ENCODE assay signal across 12 mouse cellular contexts in genomic region chr16:22955397-22956084, GRCm38 (mm10). TPM values are rescaled to one million over a fixed set of nuclear protein-coding genes. Genes with fewer than 3 reads are reported as not detected.
DNase-seq lines count a peak whose midpoint lies in the region; ATAC-seq and TF ChIP-seq lines count a peak whose summit lies in the region.
"Had no signal": no experiment of that assay in that cellular context is flagged by ENCODE, and none has a peak within 500 bp of the region (broad histone marks: within the 10 kb centered on the region; RNA-seq: fewer than 3 reads in every experiment).

No protein-coding gene starts in this region.

- H3K4me2 ChIP-seq in lung, postnatal 0 days (replicated peaks; ENCODE audit: low read depth, low read length), result no peak overlapping the region
- 0 out of 2 replicates have a peak overlapping the region, but pooled peaks have one; percentile 0 for H3K4me2 ChIP-seq in hindbrain, embryonic 15.5 days
- H3K4me2 ChIP-seq: limb, embryonic 15.5 days had no signal

- no peaks in the 10 kb centered on the region for H3K4me1 ChIP-seq in lung, postnatal 0 days (ENCODE audit: insufficient read depth, low read depth, low read length)
- no peaks in the 10 kb centered on the region for H3K4me1 ChIP-seq in hindbrain, embryonic 15.5 days (replicated peaks)
- H3K4me1 ChIP-seq: limb, embryonic 15.5 days had no signal

- H3K9me3 ChIP-seq in lung, postnatal 0 days (ENCODE audit: low read length), result no peaks in the 10 kb centered on the region
- no peaks in the 10 kb centered on the region for H3K9me3 ChIP-seq in hindbrain, embryonic 15.5 days
- H3K9me3 ChIP-seq: limb, embryonic 15.5 days had no signal

- H3K27ac ChIP-seq in lung, postnatal 0 days (ENCODE audit: low read length), result no peak overlapping the region
- no peak overlapping the region for H3K27ac ChIP-seq in hindbrain, embryonic 15.5 days (replicated peaks)
- H3K27ac ChIP-seq: limb, embryonic 15.5 days had no signal

- no peak overlapping the region for H3K4me3 ChIP-seq in lung, postnatal 0 days (ENCODE audit: low read depth, low read length)
- H3K4me3 ChIP-seq in hindbrain, embryonic 15.5 days, result no peak overlapping the region
- H3K4me3 ChIP-seq: limb, embryonic 15.5 days had no signal

- 51% methylated on average over 13 of the region's 13 CpGs for WGBS in lung, postnatal 0 days
- 39% methylated on average over 13 of the region's 13 CpGs for WGBS in hindbrain, embryonic 15.5 days

- H3K9ac ChIP-seq in lung, postnatal 0 days (replicated peaks; ENCODE audit: low read depth), result no peak overlapping the region
- no peak overlapping the region for H3K9ac ChIP-seq in hindbrain, embryonic 15.5 days
- H3K9ac ChIP-seq: limb, embryonic 15.5 days had no signal

- TF ChIP-seq CTCF in lung, postnatal 0 days (IDR thresholded peaks at IDR 0.05), result no peak

- no peaks in the 10 kb centered on the region for H3K27me3 ChIP-seq in lung, postnatal 0 days (replicated peaks; ENCODE audit: insufficient read depth, low read length)
- no peaks in the 10 kb centered on the region for H3K27me3 ChIP-seq in hindbrain, embryonic 15.5 days
- H3K27me3 ChIP-seq: limb, embryonic 15.5 days had no signal

- no peak for ATAC-seq in lung, postnatal 0 days
- ATAC-seq in hindbrain, embryonic 15.5 days (ENCODE audit: low FRiP score, low read depth), result peak; percentile 15; the same call in 1 of the 2 replicates

- TF ChIP-seq EP300 in lung, postnatal 0 days (IDR thresholded peaks at IDR 0.05), result no peak

- DNase-seq in lung, postnatal 0 days (ENCODE audit: low spot score), result peak; percentile 31
- DNase-seq in lung, postnatal 36 days, result no peak
- DNase-seq in adrenal gland, postnatal 4 days (ENCODE audit: low spot score in 2 of 2), result peak; percentile 7 to 25
- DNase-seq in retina, embryonic 14.5 days (ENCODE audit: low spot score), result peak; percentile 81
- DNase-seq in cerebellum, postnatal 25 days, result no peak
- DNase-seq in frontal cortex, postnatal 10 days (ENCODE audit: low spot score in 2 of 2), result no peak
- DNase-seq: cerebellum, adult 18-20 months; kidney, adult 8-10 months had no signal

- no peaks in the 10 kb centered on the region for H3K36me3 ChIP-seq in lung, postnatal 0 days (ENCODE audit: insufficient read depth, low read length)
- H3K36me3 ChIP-seq in hindbrain, embryonic 15.5 days, result no peaks in the 10 kb centered on the region
- H3K36me3 ChIP-seq: limb, embryonic 15.5 days had no signal

RNA-seq across cellular contexts. Expression of gene Hrg, which starts 4.7 kb away (rescaled TPM):
- polyA plus RNA-seq in lung, postnatal 0 days (2015; fragmentation: Nextera tagmentation; extraction: Ambion mirVana), result 0.06 and 0.07 TPM in 2 replicates
- total RNA-seq in adrenal gland, postnatal 4 days (2021), result 10 to 100 TPM in 1 of 2 experiments, 1 to 10 TPM in 1; 2.6 to 86.2 TPM
- not detected in 2 replicates for polyA plus RNA-seq in hindbrain, embryonic 15.5 days (2015; fragmentation: Nextera tagmentation; extraction: Ambion mirVana)
- total RNA-seq: granulocyte monocyte progenitor cell, adult 5-6 weeks had no signal
- polyA plus RNA-seq: limb, embryonic 15.5 days; testis, adult 2 months had no signal

RNA-seq across cellular contexts. Expression of gene Fetub, which starts 37.4 kb away (rescaled TPM):
- polyA plus RNA-seq in lung, postnatal 0 days (2015; fragmentation: Nextera tagmentation; extraction: Ambion mirVana), result 0.30 and 0.35 TPM in 2 replicates
- total RNA-seq in adrenal gland, postnatal 4 days (2021), result 100 to 1,000 TPM in 1 of 2 experiments, 10 to 100 TPM in 1; 10.1 to 134 TPM
- polyA plus RNA-seq in hindbrain, embryonic 15.5 days (2015; fragmentation: Nextera tagmentation; extraction: Ambion mirVana), result not detected in 2 replicates
- total RNA-seq: granulocyte monocyte progenitor cell, adult 5-6 weeks had no signal

Comparison
In these comparisons a context has a peak if more than half of its experiments do, and no peak if none do; other contexts are left out.
1. DNase-seq: peak in lung, postnatal 0 days (single experiment), adrenal gland, postnatal 4 days (2 of 2) and retina, embryonic 14.5 days (single experiment); none in lung, postnatal 36 days (single experiment), cerebellum, postnatal 25 days (0 of 2) and frontal cortex, postnatal 10 days (0 of 2).